Mouse (Mus musculus) forebrain, embryonic 14.5 days (tissue): ENCODE measurements around the gene Ccl11. TPM values are rescaled to one million over a fixed set of nuclear protein-coding genes. Genes with fewer than 3 reads are reported as not detected.

Experiments used
- ATAC-seq: fragments of 200-750 bp; cut with Nextera tagmentation; 2 replicates; pipeline ENCODE4 v1.8.0; 2017; ENCODE audit warnings: mild to moderate bottlenecking, moderate library complexity
- DNase-seq: peaks from one replicate; pipeline ENCODE4 v3.0.0-alpha.2; 2015; ENCODE audit warnings: low spot score
- H3K27ac ChIP-seq: fragments of 300-500 bp; sonication (generic); 2 replicates; pipeline ENCODE4 v1.5.1; 2014; ENCODE audit warnings: low read depth, mild to moderate bottlenecking, control low read depth, low read length, moderate library complexity
- H3K27me3 ChIP-seq: fragments of 300-500 bp; sonication (generic); replicated peaks from 2 replicates; pipeline ENCODE4 v1.6.1; 2014; ENCODE audit warnings: low read length, control low read depth, mixed read lengths; ENCODE audit not compliant: control insufficient read depth, insufficient read depth
- H3K36me3 ChIP-seq: fragments of 300-500 bp; sonication (generic); 2 replicates; pipeline ENCODE4 v1.6.1; 2014; ENCODE audit warnings: low read length, control low read depth; ENCODE audit not compliant: control insufficient read depth, insufficient read depth
- H3K4me1 ChIP-seq: fragments of 300-500 bp; sonication (generic); 2 replicates; pipeline ENCODE4 v1.6.1; 2014; ENCODE audit warnings: antibody characterized with exemption, low read length, control low read depth; ENCODE audit not compliant: control insufficient read depth, insufficient read depth
- H3K4me2 ChIP-seq: fragments of 300-500 bp; sonication (generic); 2 replicates; pipeline ENCODE4 v1.6.1; 2014; ENCODE audit warnings: mild to moderate bottlenecking, control low read depth, low read length
- H3K4me3 ChIP-seq: fragments of 300-500 bp; sonication (generic); 2 replicates; pipeline ENCODE4 v1.5.1; 2014; ENCODE audit warnings: low read depth, low read length, control low read depth
- H3K9ac ChIP-seq: fragments of 300-500 bp; sonication (generic); 2 replicates; pipeline ENCODE4 v1.6.1; 2014; ENCODE audit warnings: mild to moderate bottlenecking, low read length, control low read depth, moderate library complexity
- H3K9me3 ChIP-seq: fragments of 300-500 bp; sonication (generic); replicated peaks from 2 replicates; pipeline ENCODE4 v1.6.1; 2016; ENCODE audit warnings: low read length, control low read depth, mixed read lengths; ENCODE audit not compliant: control insufficient read depth
- WGBS: fragments of 180-500 bp; shearing (Covaris S2); extraction: QIAGEN DNeasy Blood & Tissue Kit; methylation state at CpG from one replicate; pipeline ENCODE4 v1.1.7; 2014; 5-methylcytosine and 5-hydroxymethylcytosine counted together
- polyA plus RNA-seq: library from polyadenylated mRNA; unstranded; fragments of >200 nt; fragmentation: Nextera tagmentation; extraction: Ambion mirVana; gene quantifications from 2 replicates; pipeline ENCODE4 v1.2.1, GENCODE M21; 2014

Gene Ccl11
- polyA plus RNA-seq, 1 experiment from 2014 or later = not detected

DNA sequence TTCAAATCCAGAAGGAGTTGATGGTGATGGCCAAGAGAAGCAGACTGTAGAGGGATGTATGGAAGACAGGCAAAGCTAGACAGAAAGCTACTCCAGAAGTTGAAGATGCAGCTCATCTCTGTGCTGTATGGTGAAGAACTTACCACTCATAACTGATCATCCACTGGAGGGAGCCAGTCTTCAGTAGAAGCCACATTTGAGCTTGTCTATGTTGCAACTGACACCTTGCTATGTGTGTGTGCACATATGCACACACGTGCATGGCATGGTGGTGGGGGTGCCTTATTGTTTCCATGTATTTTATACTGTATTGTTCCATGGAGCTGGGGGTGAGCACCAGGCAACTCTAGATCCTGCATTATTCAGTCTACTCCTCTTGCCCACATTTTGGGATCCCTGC is 14.8 kb downstream of the Ccl11 start:
- no peak overlapping the region for H3K4me2 ChIP-seq
- H3K27me3 ChIP-seq = no peaks in the 10 kb centered on the region
- H3K4me3 ChIP-seq = no peak overlapping the region
- no peak overlapping the region for H3K27ac ChIP-seq
- 86% methylated on average over 1 of the region's 1 CpGs for WGBS
- H3K9me3 ChIP-seq = no peaks in the 10 kb centered on the region
- H3K4me1 ChIP-seq = no peaks in the 10 kb centered on the region
- DNase-seq (no peak), ATAC-seq (no peak)
- no peaks in the 10 kb centered on the region for H3K36me3 ChIP-seq
- H3K9ac ChIP-seq = no peak overlapping the region

- 83% methylated on average over 3 of the region's 3 CpGs for WGBS
- Histone ChIP-seq H3K4me2 (no peak overlapping the region), H3K27me3 (no peaks in the 10 kb centered on the region), H3K4me3 (no peak overlapping the region), H3K9me3 (no peaks in the 10 kb centered on the region), H3K9ac (no peak overlapping the region), H3K36me3 (no peaks in the 10 kb centered on the region), H3K27ac (no peak overlapping the region), H3K4me1 (no peaks in the 10 kb centered on the region)
- ATAC-seq (no peak), DNase-seq (no peak)
These were observed 15.4 kb downstream of the Ccl11 start for GRCm38 (mm10) chr11:82072984-82073383.

- no peaks in the 10 kb centered on the region for H3K36me3 ChIP-seq
- no peaks in the 10 kb centered on the region for H3K27me3 ChIP-seq
- H3K4me3 ChIP-seq = no peak overlapping the region
- no peak overlapping the region for H3K4me2 ChIP-seq
- no peak for DNase-seq
- no peaks in the 10 kb centered on the region for H3K9me3 ChIP-seq
- no peak overlapping the region for H3K27ac ChIP-seq
- no peak for ATAC-seq
- no peak overlapping the region for H3K9ac ChIP-seq
- no peaks in the 10 kb centered on the region for H3K4me1 ChIP-seq
- 79% methylated on average over 3 of the region's 3 CpGs for WGBS
These were observed 16.1 kb downstream of the Ccl11 start for GRCm38 (mm10) chr11:82073686-82074085.

DNA sequence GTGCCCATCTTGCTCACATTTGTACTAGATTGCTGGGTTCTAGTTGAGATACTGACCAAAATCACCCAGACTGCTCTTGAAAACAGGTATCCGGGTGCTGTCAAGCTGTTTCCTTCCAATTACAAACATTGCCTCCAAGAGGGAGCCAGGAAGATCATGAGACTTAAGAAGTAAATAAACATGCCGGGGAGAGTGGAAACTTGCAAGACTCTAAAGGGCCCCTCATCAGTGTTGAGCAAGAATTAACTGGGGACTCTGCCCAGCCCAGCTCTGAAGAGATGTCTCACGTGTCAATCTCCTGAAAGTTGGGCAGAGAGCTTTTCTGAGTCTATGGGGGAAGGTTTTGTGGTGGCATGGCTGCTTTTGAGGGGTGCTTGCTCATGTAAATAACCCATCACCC is 19.4 kb downstream of the Ccl11 start:
- DNase-seq = no peak
- H3K9me3 ChIP-seq = no peaks in the 10 kb centered on the region
- H3K4me3 ChIP-seq = no peak overlapping the region
- no peak overlapping the region for H3K9ac ChIP-seq
- 80% methylated on average over 3 of the region's 3 CpGs for WGBS
- H3K27me3 ChIP-seq = no peaks in the 10 kb centered on the region
- no peak for ATAC-seq
- no peak overlapping the region for H3K4me2 ChIP-seq
- H3K4me1 ChIP-seq = no peaks in the 10 kb centered on the region
- H3K36me3 ChIP-seq = no peaks in the 10 kb centered on the region
- H3K27ac ChIP-seq = no peak overlapping the region

DNA sequence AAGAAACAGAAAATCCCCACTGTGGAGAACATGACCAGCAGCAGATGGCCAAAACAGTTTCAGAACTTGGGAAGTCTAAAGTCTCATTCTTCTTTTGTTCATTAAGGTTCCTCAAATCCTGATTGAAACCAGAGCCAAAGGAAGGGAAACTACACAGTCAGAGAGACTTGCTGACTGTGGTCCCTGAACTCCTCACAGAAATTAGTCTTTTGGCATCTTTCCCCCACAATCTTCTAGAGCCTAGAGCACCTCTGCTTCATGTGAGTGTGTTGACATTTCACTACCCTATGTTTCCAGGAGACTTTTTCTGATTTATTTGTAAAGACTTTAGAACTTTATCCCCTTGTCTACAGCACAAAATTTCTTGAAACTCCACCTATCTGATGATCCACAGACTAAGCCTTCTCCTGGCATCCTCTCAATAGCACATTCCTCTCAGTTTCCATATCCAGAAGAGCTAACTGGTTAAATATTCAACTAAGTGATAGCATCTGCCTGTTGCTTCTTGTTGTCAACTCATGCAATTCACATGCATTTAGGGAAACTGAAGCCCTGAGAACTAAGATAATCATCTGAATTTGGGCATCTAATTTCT is 20.6 kb downstream of the Ccl11 start:
- Histone ChIP-seq H3K27me3 (no peaks in the 10 kb centered on the region), H3K4me2 (no peak overlapping the region), H3K9me3 (no peaks in the 10 kb centered on the region), H3K9ac (no peak overlapping the region), H3K27ac (no peak overlapping the region), H3K4me1 (no peaks in the 10 kb centered on the region), H3K4me3 (no peak overlapping the region), H3K36me3 (no peaks in the 10 kb centered on the region)
- ATAC-seq (no peak), DNase-seq (no peak)

DNA sequence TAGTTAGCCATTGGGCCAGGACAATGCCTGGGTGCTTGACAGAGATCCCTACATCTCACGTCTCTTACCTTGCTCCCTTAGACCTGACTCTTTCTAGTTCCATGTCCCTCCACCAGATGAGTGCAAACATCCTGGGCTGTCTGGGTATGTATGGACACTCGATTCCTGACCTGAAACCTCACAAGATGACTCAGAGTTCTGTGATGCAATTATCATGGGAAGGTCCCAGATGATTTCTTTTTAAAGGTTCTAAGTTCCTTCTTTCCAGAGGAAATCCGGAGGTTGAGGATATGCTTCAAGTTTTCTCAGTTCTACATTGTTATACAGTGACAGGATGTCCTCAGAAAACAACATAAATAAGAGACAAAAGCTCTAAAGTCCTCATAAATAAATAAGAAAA is 23.2 kb downstream of the Ccl11 start:
- Histone ChIP-seq H3K4me1 (no peaks in the 10 kb centered on the region), H3K36me3 (no peaks in the 10 kb centered on the region)
- 87% methylated on average over 3 of the region's 3 CpGs for WGBS

GRCm38 (mm10) chr11:82084360-82084759 is 26.7 kb downstream of the Ccl11 start:
- H3K4me2 ChIP-seq = no peak overlapping the region
- H3K4me1 ChIP-seq = no peaks in the 10 kb centered on the region
- H3K4me3 ChIP-seq = no peak overlapping the region
- H3K36me3 ChIP-seq = no peaks in the 10 kb centered on the region
- no peak overlapping the region for H3K27ac ChIP-seq
- DNase-seq (no peak), ATAC-seq (no peak)
- H3K9me3 ChIP-seq = no peaks in the 10 kb centered on the region
- no peaks in the 10 kb centered on the region for H3K27me3 ChIP-seq
- 88% methylated on average over 3 of the region's 3 CpGs for WGBS
- no peak overlapping the region for H3K9ac ChIP-seq

More for the DNA sequence above, 23.2 kb downstream of the Ccl11 start:
- DNase-seq (no peak), ATAC-seq (no peak)
- Histone ChIP-seq H3K27ac (no peak overlapping the region), H3K9me3 (no peaks in the 10 kb centered on the region), H3K27me3 (no peaks in the 10 kb centered on the region), H3K9ac (no peak overlapping the region), H3K4me3 (no peak overlapping the region), H3K4me2 (no peak overlapping the region)

DNA sequence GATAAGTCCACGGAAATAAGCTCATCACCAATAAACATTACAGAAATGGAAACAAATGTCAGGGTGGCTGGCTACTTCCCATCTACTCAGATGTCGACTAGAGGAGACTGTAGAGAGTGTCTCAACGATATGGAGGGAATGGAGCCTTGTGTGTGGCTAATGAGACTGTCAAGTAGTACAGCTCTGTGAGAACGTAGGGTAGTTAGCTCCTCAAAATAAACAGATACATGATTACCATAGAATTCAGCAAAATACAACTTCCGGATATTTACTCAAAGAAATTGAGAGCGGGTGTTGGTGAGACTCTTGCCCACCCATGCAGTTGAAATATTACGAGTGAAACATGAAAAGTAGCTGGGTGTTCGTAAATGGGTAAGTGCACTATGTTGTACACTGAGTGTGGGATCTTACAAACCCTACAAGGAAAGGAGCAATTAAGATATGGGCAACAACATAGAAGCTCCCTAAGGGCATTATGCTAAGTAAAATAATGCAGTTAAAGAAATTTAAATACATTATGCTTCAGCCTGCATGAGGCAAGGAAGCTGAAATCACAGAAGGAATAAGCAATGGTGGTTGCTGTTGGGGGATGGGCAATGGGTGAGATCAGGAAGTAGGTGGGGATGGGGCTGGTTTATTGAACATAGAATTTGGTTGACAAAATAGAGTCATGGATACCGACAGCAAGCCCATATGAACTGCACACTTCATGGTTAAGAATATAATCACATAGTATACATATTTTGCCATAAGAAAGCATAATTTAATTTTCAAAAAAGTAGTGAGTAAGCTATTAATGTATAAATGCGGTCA is 42.1 kb downstream of the Ccl11 start:
- no peaks in the 10 kb centered on the region for H3K9me3 ChIP-seq
- no peak for ATAC-seq

DNA sequence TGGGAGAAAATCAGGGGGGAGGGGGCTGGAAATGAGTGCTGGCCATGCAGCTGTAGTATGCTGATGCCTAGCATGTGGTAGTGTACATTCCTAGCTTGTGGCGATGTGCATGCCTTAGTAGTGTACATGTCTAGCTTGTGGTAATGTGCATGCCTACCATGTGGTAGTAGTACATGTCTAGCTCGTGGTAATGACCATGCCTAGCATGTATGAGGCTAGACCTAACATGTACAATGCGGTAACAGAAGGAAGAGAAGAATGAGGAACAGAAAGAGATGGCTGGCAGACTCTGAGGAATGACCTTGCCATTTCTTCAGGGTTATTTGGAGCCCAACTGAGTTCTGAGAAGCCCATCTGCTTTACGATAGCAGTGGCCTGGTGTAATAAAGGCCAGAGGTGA is 43.5 kb downstream of the Ccl11 start:
- DNase-seq = no peak
- no peak overlapping the region for H3K9ac ChIP-seq
- H3K4me3 ChIP-seq = no peak overlapping the region
- 87% methylated on average over 4 of the region's 4 CpGs for WGBS
- H3K9me3 ChIP-seq = no peaks in the 10 kb centered on the region
- H3K4me1 ChIP-seq = no peaks in the 10 kb centered on the region
- no peaks in the 10 kb centered on the region for H3K36me3 ChIP-seq
- no peaks in the 10 kb centered on the region for H3K27me3 ChIP-seq
- ATAC-seq = no peak
- no peak overlapping the region for H3K4me2 ChIP-seq
- H3K27ac ChIP-seq = no peak overlapping the region

More for the DNA sequence above, 42.1 kb downstream of the Ccl11 start:
- DNase-seq = no peak
- H3K4me3 ChIP-seq = no peak overlapping the region
- H3K27me3 ChIP-seq = no peaks in the 10 kb centered on the region
- H3K4me1 ChIP-seq = no peaks in the 10 kb centered on the region
- no peak overlapping the region for H3K27ac ChIP-seq
- WGBS = 86% methylated on average over 10 of the region's 10 CpGs
- no peak overlapping the region for H3K9ac ChIP-seq
- no peaks in the 10 kb centered on the region for H3K36me3 ChIP-seq
- no peak overlapping the region for H3K4me2 ChIP-seq
